Mouse (Mus musculus) embryonic fibroblast, embryonic 13.5 days (primary cell): Measurements from ENCODE around the gene Cecr2.

ENCODE experiments used
- CTCF ChIP-seq: IDR thresholded peaks from 2 replicates; pipeline ENCODE4 v1.5.1; 2011; ENCODE audit warnings: mild to moderate bottlenecking, control low read depth, low read length, moderate library complexity, borderline replicate concordance; ENCODE audit not compliant: insufficient read depth
- POLR2A ChIP-seq: IDR thresholded peaks from 2 replicates; pipeline ENCODE4 v1.6.1; 2011; ENCODE audit warnings: low read depth, mild to moderate bottlenecking, control low read depth, low read length, moderate library complexity

DNA sequence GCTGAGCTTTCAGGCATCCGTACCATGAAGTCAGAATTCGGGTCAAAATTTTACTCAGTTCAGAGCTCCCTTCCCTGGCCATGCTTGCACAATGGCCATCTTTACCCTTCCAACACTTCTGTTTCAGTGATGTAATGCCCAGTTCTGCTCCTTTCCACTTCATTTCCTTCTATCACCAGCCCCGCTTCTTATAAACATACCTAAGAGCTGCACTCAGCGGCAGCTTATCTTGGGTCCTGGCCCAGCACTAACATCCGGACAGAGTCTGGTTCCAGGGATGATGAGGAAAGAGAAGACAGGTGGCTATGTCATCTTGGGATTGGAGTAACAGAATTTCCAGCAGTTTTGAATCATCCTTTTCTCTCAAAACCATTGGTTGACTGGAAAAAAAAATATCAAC, 18.0 kb upstream of the Cecr2 start:
- TF ChIP-seq CTCF (no peak), POLR2A (no peak)
